Mouse (Mus musculus) urinary bladder, postnatal 25 days (tissue): ENCODE results near the gene Alox12.

Source experiments
- DNase-seq: peaks from one replicate; pipeline ENCODE4 v3.0.0; 2022; ENCODE audit warnings: low spot score

Gene Alox12

DNA sequence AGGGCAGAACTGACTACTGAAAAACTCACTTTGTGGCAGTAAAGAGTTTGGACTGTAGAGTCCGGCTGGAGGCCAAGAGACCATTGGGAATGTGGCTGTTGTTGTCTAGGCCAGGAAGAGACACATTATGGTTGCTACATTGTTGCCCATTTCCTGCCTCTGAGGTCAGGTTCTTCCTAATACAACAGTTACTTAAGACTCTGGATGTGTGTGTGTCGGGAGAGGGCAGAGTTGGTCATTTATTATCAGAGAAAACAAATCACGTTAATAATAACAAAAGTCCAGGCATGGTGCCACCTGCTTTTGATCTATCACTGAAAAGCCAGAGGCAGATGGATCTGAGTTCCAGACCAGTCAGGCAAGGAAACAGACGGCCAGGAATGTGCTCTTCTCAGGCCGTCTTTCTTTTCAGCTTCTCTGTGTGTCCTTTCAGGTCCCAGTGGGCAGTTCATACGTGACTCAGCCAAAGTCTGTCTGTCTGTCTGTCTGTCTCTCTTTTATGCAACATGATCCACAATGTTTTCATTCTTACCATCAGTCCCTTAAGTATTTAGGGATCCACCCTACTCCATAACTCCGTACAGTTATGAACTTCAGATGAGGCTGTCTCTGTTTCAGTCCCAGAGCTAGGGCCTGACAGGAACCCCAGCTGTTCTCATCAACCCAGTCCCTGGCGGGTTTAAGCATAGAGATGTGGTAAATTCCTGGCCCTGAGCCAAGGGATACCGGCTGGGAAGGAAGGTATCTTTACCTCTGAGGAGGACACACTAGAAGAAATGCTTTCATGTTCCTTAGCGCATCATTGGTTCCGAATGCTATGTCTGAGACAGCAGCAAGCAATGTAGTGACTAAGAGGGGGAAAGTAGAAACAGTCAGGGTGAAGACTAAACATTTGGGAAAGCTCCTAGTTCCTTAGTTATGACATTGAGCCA lies 61.5 kb downstream of the Alox12 start:
- no peak for DNase-seq

DNA sequence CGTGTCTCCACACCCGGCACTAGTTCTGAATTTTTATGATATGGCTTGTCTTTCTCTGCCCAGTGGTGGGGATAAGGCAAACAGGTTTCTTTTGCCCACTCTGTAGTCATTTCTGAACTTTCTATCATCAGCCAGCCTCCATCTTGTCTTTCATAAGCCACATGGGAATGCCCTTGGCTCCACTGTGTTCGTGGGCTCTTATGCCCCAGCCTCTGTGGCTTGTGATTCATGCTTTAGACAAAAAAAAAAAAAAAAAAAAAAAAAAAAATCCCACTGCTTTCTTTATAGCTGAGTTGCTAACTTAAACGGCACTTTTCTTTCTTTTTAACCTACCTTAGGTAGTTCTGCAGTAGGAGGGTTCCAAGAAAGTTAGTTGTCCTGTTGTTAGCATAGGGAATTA lies 63.0 kb downstream of the Alox12 start:
- DNase-seq, result no peak
